Mouse (Mus musculus) E14TG2a.4 (cell line): Measurements from ENCODE around the gene 4930447C04Rik.

Experiments used
- CTCF ChIP-seq: conservative IDR thresholded peaks from 2 replicates; pipeline ENCODE4 v1.5.1; 2014; ENCODE audit warnings: low read length
- POU5F1 ChIP-seq: IDR thresholded peaks from 2 replicates; pipeline ENCODE4 v1.6.1; 2014; ENCODE audit warnings: low read length, borderline replicate concordance

GRCm38 (mm10) chr12:72852264-72852663 lies 88.3 kb downstream of the 4930447C04Rik start:
- TF ChIP-seq CTCF (no peak), POU5F1 (no peak)
